In the genomic region with DNA sequence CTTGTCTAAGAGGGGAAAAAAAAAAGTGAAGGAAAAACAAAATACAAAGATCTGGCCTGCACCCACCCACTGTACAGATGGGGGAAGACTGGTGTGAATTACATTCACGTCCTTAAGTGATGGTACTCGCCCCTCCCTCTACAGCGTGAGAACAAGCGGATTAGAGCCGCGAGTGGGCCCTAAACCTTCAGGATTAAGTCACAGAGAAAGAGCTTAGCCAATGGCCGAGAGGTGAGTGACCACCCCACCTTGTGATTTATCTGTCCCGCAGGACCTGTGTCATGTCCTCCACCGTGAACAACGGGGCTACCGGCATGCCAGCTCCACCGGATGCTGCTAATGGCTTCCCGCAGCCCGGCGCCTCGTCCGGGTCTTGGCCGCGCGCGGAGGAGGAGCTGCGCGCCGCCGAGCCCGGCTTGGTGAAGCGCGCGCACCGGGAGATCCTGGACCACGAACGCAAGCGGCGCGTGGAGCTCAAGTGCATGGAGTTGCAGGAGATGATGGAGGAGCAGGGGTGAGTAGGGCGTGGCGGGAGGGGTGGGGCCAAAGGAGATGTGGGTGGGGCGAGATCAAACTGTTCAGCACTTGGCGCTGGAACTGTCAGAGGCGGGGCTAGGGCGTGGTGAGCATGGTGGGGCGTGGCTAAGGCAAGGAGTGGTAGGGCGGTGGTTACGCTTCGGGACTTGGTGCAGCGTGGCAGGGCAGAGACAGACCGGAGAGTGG, we compare ENCODE assay signal across 9 mouse cellular contexts. TPM values are rescaled to one million over a fixed set of nuclear protein-coding genes. Genes with fewer than 3 reads are reported as not detected.
DNase-seq lines count a peak whose midpoint lies in the region; ATAC-seq and TF ChIP-seq lines count a peak whose summit lies in the region.
"Had no signal": no experiment of that assay in that cellular context is flagged by ENCODE, and none has a peak within 500 bp of the region (broad histone marks: within the 10 kb centered on the region; RNA-seq: fewer than 3 reads in every experiment).

No protein-coding gene starts in this region.

- no peaks in the 10 kb centered on the region; a peak in 1 of 4 replicates for H3K4me1 ChIP-seq in MEL (ENCODE audit: control insufficient read depth in 1 of 2, insufficient read depth in 2 of 2, low read length in 2 of 2)
- peaks cover 9% of the 10 kb centered on the region for H3K4me1 ChIP-seq in forebrain, embryonic 11.5 days (replicated peaks; ENCODE audit: control insufficient read depth, insufficient read depth, low read length)
- H3K4me1 ChIP-seq in lung, embryonic 14.5 days (ENCODE audit: insufficient read depth), result no peaks in the 10 kb centered on the region
- H3K4me1 ChIP-seq in thymus, adult 2 months (replicated peaks; ENCODE audit: control insufficient read depth, insufficient read depth, low read length), result peaks cover 12% of the 10 kb centered on the region; the same call in 1 of the 2 replicates

- H3K27me3 ChIP-seq in MEL (ENCODE audit: control insufficient read depth in 1 of 2, insufficient read depth in 2 of 2, low read length in 2 of 2), result no peaks in the 10 kb centered on the region
- peaks cover 4% of the 10 kb centered on the region; the same call in 1 of the 2 replicates for H3K27me3 ChIP-seq in forebrain, embryonic 11.5 days (ENCODE audit: control insufficient read depth, insufficient read depth, low read length)
- H3K27me3 ChIP-seq in lung, embryonic 14.5 days (ENCODE audit: insufficient read depth, low read length), result peaks cover 7% of the 10 kb centered on the region; the same call in 1 of the 2 replicates
- no peaks in the 10 kb centered on the region; the same call in 1 of the 2 replicates for H3K27me3 ChIP-seq in thymus, adult 2 months (ENCODE audit: control insufficient read depth, insufficient read depth, low read length)

- peak overlapping the region; percentile 95 for H3K4me2 ChIP-seq in forebrain, embryonic 11.5 days (ENCODE audit: low read depth, low read length, severe bottlenecking)
- H3K4me2 ChIP-seq in lung, embryonic 14.5 days, result peak overlapping the region; percentile 90

- TF ChIP-seq RAD21 in MEL (IDR thresholded peaks at IDR 0.05; ENCODE audit: low read depth, low read length), result no peak

- H3K9ac ChIP-seq in MEL (ENCODE audit: control insufficient read depth, low read depth, low read length, poor library complexity, severe bottlenecking), result no peak overlapping the region
- peak overlapping the region; percentile 44; the same call in 1 of the 2 replicates for H3K9ac ChIP-seq in forebrain, embryonic 11.5 days (ENCODE audit: low read length)
- H3K9ac ChIP-seq in lung, embryonic 14.5 days, result peak overlapping the region; percentile 16; the same call in 1 of the 2 replicates

- no peak for TF ChIP-seq EP300 in MEL (IDR thresholded peaks at IDR 0.05; ENCODE audit: low read depth in 1 of 2, low read length in 2 of 2)

- no peak overlapping the region for H3K4me3 ChIP-seq in MEL (ENCODE audit: control insufficient read depth in 1 of 2, insufficient read depth in 1 of 2, low read depth in 2 of 2, low read length in 2 of 2)
- H3K4me3 ChIP-seq in forebrain, embryonic 11.5 days (ENCODE audit: low read depth, low read length), result peak overlapping the region; percentile 45
- H3K4me3 ChIP-seq in lung, embryonic 14.5 days (ENCODE audit: low read depth, low read length), result peak overlapping the region; percentile 43
- peak overlapping the region; percentile 15 for H3K4me3 ChIP-seq in thymus, adult 2 months (ENCODE audit: control insufficient read depth, insufficient read depth, low read length)

- no peaks in the 10 kb centered on the region for H3K9me3 ChIP-seq in MEL (replicated peaks; ENCODE audit: insufficient read depth, low read length)
- no peaks in the 10 kb centered on the region for H3K9me3 ChIP-seq in forebrain, embryonic 11.5 days (ENCODE audit: control insufficient read depth, low read length)
- H3K9me3 ChIP-seq in lung, embryonic 14.5 days (ENCODE audit: low read depth, low read length), result no peaks in the 10 kb centered on the region

- H3K27ac ChIP-seq in MEL (ENCODE audit: control insufficient read depth, low read depth, low read length), result no peak overlapping the region
- H3K27ac ChIP-seq in forebrain, embryonic 11.5 days (ENCODE audit: low read depth, low read length), result no peak overlapping the region
- no peak overlapping the region for H3K27ac ChIP-seq in lung, embryonic 14.5 days (ENCODE audit: low read depth)
- H3K27ac ChIP-seq in thymus, adult 2 months (ENCODE audit: control insufficient read depth, insufficient read depth, low read length), result no peak overlapping the region
- H3K27ac ChIP-seq: macrophage had no signal

- under 1% methylated on average over 47 of the region's 47 CpGs for WGBS in forebrain, embryonic 11.5 days
- WGBS in lung, embryonic 14.5 days, result 1% methylated on average over 47 of the region's 47 CpGs
- WGBS in thymus, adult 2 months, result 2% methylated on average over 47 of the region's 47 CpGs

- H3K36me3 ChIP-seq in MEL (ENCODE audit: control insufficient read depth in 1 of 2, insufficient read depth in 2 of 2, low read length in 2 of 2), result no peaks in the 10 kb centered on the region
- no peaks in the 10 kb centered on the region for H3K36me3 ChIP-seq in forebrain, embryonic 11.5 days (ENCODE audit: control insufficient read depth, insufficient read depth, low read length)
- H3K36me3 ChIP-seq in lung, embryonic 14.5 days (ENCODE audit: insufficient read depth), result no peaks in the 10 kb centered on the region
- no peaks in the 10 kb centered on the region for H3K36me3 ChIP-seq in thymus, adult 2 months (ENCODE audit: control insufficient read depth, insufficient read depth, low read length)

- DNase-seq in MEL (ENCODE audit: low read depth, low spot score), result peak; percentile 42
- DNase-seq in c-Kit-positive CD71-negative TER-119-negative erythroid progenitor cells, embryonic 14.5 days (ENCODE audit: low read depth), result peak; percentile 78
- DNase-seq in forebrain, embryonic 11.5 days (ENCODE audit: low spot score), result peak; percentile 95
- DNase-seq in layer of hippocampus, adult 8-10 months (ENCODE audit: low spot score in 2 of 2), result peak; percentile 59 to 68
- DNase-seq in lung, embryonic 14.5 days, result peak; percentile 87
- peak; percentile 64 for DNase-seq in ovary, adult 18-20 months (ENCODE audit: low spot score)
- DNase-seq in thymus, adult 2 months, result peak; percentile 30

- no peaks in the 10 kb centered on the region for H3K79me2 ChIP-seq in MEL (ENCODE audit: control insufficient read depth, insufficient read depth, low read length, poor library complexity)

- ATAC-seq in forebrain, embryonic 11.5 days (replicated peaks; ENCODE audit: low FRiP score), result peak; percentile 93
- ATAC-seq in hematopoietic stem cell, adult 5-6 weeks (replicated peaks in 1 of 2; ENCODE audit: insufficient read depth in 1 of 2, low FRiP score in 2 of 2, low TSS enrichment in 1 of 2, low read depth in 1 of 2, poor library complexity in 2 of 2, severe bottlenecking in 2 of 2), result peak; percentile 90 to 91
- ATAC-seq in lung, embryonic 14.5 days (ENCODE audit: insufficient read depth), result peak; percentile 94

- no peak for TF ChIP-seq POLR2A in MEL (IDR thresholded peaks at IDR 0.05; ENCODE audit: control insufficient read depth in 1 of 2, insufficient read depth in 1 of 2, low read depth in 1 of 2, low read length in 2 of 2, poor library complexity in 1 of 2)
- no peak for TF ChIP-seq POLR2A in thymus, adult 2 months (IDR thresholded peaks at IDR 0.05; ENCODE audit: control insufficient read depth, extremely low read depth, insufficient read depth, low read length, poor library complexity)

- no peak for TF ChIP-seq CTCF in MEL (IDR thresholded peaks at IDR 0.05 in 2 of 3, conservative IDR thresholded peaks at IDR 0.05 in 1 of 3; ENCODE audit: control insufficient read depth in 1 of 3, insufficient read depth in 1 of 3, low read depth in 2 of 3, low read length in 3 of 3, poor library complexity in 1 of 3, severe bottlenecking in 1 of 3)
- TF ChIP-seq CTCF in lung, embryonic 14.5 days (IDR thresholded peaks at IDR 0.05; ENCODE audit: low read depth), result no peak
- peak; percentile 25; the same call in 1 of the 2 replicates for TF ChIP-seq CTCF in thymus, adult 2 months (IDR thresholded peaks at IDR 0.05; ENCODE audit: borderline replicate concordance, control insufficient read depth, extremely low read depth, insufficient read depth, low read length, poor library complexity)

RNA-seq across cellular contexts. Expression of gene Srrm3, which starts 28.2 kb away (rescaled TPM):
- total RNA-seq in MEL (2012; rRNA removed), result not detected in 2 replicates
- not detected for polyA plus RNA-seq in MEL (2012; ENCODE audit: insufficient read depth in 1 of 2, insufficient read length in 2 of 2, low read depth in 1 of 2, low replicate concordance in 2 of 2, missing spikeins in 1 of 2)
- polyA plus RNA-seq in forebrain, embryonic 11.5 days (2014; fragmentation: Nextera tagmentation; extraction: Ambion mirVana), result 12.3 and 12.7 TPM in 2 replicates
- not detected in 2 replicates for total RNA-seq in hematopoietic stem cell, adult 5-6 weeks (2017)
- 10 to 100 TPM; 59.8 to 90.9 (median 72.0) TPM for total RNA-seq in layer of hippocampus, adult 8-10 months (2022)
- polyA plus RNA-seq in lung, embryonic 14.5 days (2014; fragmentation: Nextera tagmentation; extraction: Ambion mirVana), result 0.17 and 0.38 TPM in 2 replicates
- 0.06 and 0.28 TPM in 2 replicates for polyA plus RNA-seq in thymus, adult 2 months (2012; rRNA removed)
- polyA plus RNA-seq: macrophage had no signal

RNA-seq across cellular contexts. Expression of gene Hspb1, which starts 52.8 kb away (rescaled TPM):
- not detected in 2 replicates for total RNA-seq in MEL (2012; rRNA removed)
- not detected for polyA plus RNA-seq in MEL (2012; ENCODE audit: insufficient read depth in 1 of 2, insufficient read length in 2 of 2, low read depth in 1 of 2, low replicate concordance in 2 of 2, missing spikeins in 1 of 2)
- polyA plus RNA-seq in forebrain, embryonic 11.5 days (2014; fragmentation: Nextera tagmentation; extraction: Ambion mirVana), result 11.4 and 11.8 TPM in 2 replicates
- not detected in 2 replicates for total RNA-seq in hematopoietic stem cell, adult 5-6 weeks (2017)
- 10 to 100 TPM; 17.8 to 30.2 (median 23.0) TPM for total RNA-seq in layer of hippocampus, adult 8-10 months (2022)
- polyA plus RNA-seq in lung, embryonic 14.5 days (2014; fragmentation: Nextera tagmentation; extraction: Ambion mirVana), result 62.8 and 68.1 TPM in 2 replicates
- polyA plus RNA-seq in thymus, adult 2 months (2012; rRNA removed), result 73.6 and 96.8 TPM in 2 replicates

RNA-seq across cellular contexts. Expression of gene Mdh2, which starts 56.6 kb away (rescaled TPM):
- total RNA-seq in MEL (2012; rRNA removed), result 207 and 241 TPM in 2 replicates
- 1,000 to 10,000 TPM in 1 of 2 experiments, 100 to 1,000 TPM in 1; 465 to 1,097 TPM for polyA plus RNA-seq in MEL (2012; ENCODE audit: insufficient read depth in 1 of 2, insufficient read length in 2 of 2, low read depth in 1 of 2, low replicate concordance in 2 of 2, missing spikeins in 1 of 2)
- polyA plus RNA-seq in forebrain, embryonic 11.5 days (2014; fragmentation: Nextera tagmentation; extraction: Ambion mirVana), result 526 and 536 TPM in 2 replicates
- total RNA-seq in hematopoietic stem cell, adult 5-6 weeks (2017), result 130 and 138 TPM in 2 replicates
- total RNA-seq in layer of hippocampus, adult 8-10 months (2022), result 100 to 1,000 TPM; 392 to 413 (median 402) TPM
- 464 and 470 TPM in 2 replicates for polyA plus RNA-seq in lung, embryonic 14.5 days (2014; fragmentation: Nextera tagmentation; extraction: Ambion mirVana)
- polyA plus RNA-seq in thymus, adult 2 months (2012; rRNA removed), result 619 and 638 TPM in 2 replicates

RNA-seq across cellular contexts. Expression of gene Styxl1, which starts 56.7 kb away (rescaled TPM):
- total RNA-seq in MEL (2012; rRNA removed), result not detected in 2 replicates
- polyA plus RNA-seq in MEL (2012; ENCODE audit: insufficient read depth in 1 of 2, insufficient read length in 2 of 2, low read depth in 1 of 2, low replicate concordance in 2 of 2, missing spikeins in 1 of 2), result under 1 TPM in 1 of 2 experiments, not detected in 1; 0.17 TPM
- polyA plus RNA-seq in forebrain, embryonic 11.5 days (2014; fragmentation: Nextera tagmentation; extraction: Ambion mirVana), result not detected in 2 replicates
- total RNA-seq in hematopoietic stem cell, adult 5-6 weeks (2017), result not detected in 2 replicates
- under 1 TPM in 2 of 4 experiments, not detected in 2; 0.73 to 0.85 TPM for total RNA-seq in layer of hippocampus, adult 8-10 months (2022)
- not detected in 2 replicates for polyA plus RNA-seq in lung, embryonic 14.5 days (2014; fragmentation: Nextera tagmentation; extraction: Ambion mirVana)
- polyA plus RNA-seq in thymus, adult 2 months (2012; rRNA removed), result 0.33 and 0.57 TPM in 2 replicates
- polyA plus RNA-seq: macrophage had no signal

Comparison
In these comparisons a context has a peak if more than half of its experiments do, and no peak if none do; other contexts are left out.
1. DNase-seq: peak in every context shown above with its lines; median percentile 95 in forebrain, embryonic 11.5 days; 87 in lung, embryonic 14.5 days; 78 in c-Kit-positive CD71-negative TER-119-negative erythroid progenitor cells, embryonic 14.5 days; 64 in ovary, adult 18-20 months; 64 in layer of hippocampus, adult 8-10 months; 42 in MEL; 30 in thymus, adult 2 months.
2. H3K4me3 ChIP-seq: peak in forebrain, embryonic 11.5 days (single experiment), lung, embryonic 14.5 days (single experiment) and thymus, adult 2 months (single experiment); none in MEL (0 of 2).
3. RNA of gene Hspb1, which starts 52.8 kb away (polyA plus RNA-seq): 73.6 to 96.8 TPM in thymus, adult 2 months, 62.8 to 68.1 TPM in lung, embryonic 14.5 days and 11.4 to 11.8 TPM in forebrain, embryonic 11.5 days; not detected in MEL; every median in the first group is over 10 times any median in the second.
4. Peak in every context shown above with its lines, with median percentiles within 50 percentile points of each other: ATAC-seq.